ENCODE assay signal across 15 mouse cellular contexts in the genomic region with DNA sequence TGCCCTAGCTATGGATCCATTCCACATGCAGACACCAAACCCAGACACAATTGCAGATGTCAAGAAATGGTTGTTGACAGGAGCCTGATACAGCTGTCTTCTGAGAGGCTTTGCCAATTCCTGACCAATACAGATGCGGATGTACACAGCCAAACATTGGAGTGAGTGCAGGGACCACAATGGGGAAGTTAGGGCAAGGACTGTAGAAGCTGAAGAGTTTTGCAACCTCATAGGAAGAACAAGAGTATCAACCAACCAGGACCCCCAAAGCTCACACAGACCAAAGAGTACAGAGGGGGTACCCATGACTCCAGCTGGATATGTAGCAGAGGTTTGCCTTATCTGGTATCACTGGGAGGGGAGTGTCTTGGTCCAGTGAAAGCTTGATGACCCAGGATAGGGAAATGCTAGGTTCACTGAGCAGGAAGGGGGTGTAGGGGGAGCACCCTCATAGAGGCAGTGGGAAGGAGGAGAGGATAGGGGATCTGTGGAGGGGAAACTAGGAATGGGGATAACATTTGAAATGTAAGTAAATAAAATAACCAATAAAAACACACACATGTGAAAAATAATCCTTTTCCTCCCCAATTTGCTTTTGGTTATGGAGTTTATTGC.
"Had no signal": no experiment of that assay in that cellular context is flagged by ENCODE, and none has a peak within 500 bp of the region (broad histone marks: within the 10 kb centered on the region; RNA-seq: fewer than 3 reads in every experiment).

No protein-coding gene starts in this region.

- H3K9me3 ChIP-seq: limb, embryonic 12.5 days; liver, embryonic 13.5 days; midbrain, embryonic 10.5 days; neural tube, embryonic 12.5 days had no signal

- H3K27me3 ChIP-seq: limb, embryonic 12.5 days; liver, embryonic 13.5 days; neural tube, embryonic 12.5 days had no signal

- H3K9ac ChIP-seq: limb, embryonic 12.5 days; liver, embryonic 13.5 days; lung, embryonic 14.5 days; neural tube, embryonic 12.5 days had no signal

- H3K27ac ChIP-seq: layer of hippocampus, adult 2 months; limb, embryonic 12.5 days; liver, embryonic 13.5 days; midbrain, embryonic 10.5 days; neural tube, embryonic 12.5 days had no signal

- H3K4me3 ChIP-seq: layer of hippocampus, adult 2 months; limb, embryonic 12.5 days; liver, embryonic 13.5 days; midbrain, embryonic 10.5 days; myocyte; neural tube, embryonic 12.5 days had no signal

- H3K36me3 ChIP-seq: limb, embryonic 12.5 days; liver, embryonic 13.5 days; midbrain, embryonic 10.5 days; neural tube, embryonic 12.5 days had no signal

- H3K4me1 ChIP-seq: limb, embryonic 12.5 days; liver, embryonic 13.5 days; midbrain, embryonic 10.5 days; neural tube, embryonic 12.5 days had no signal

- DNase-seq: kidney, adult 18-20 months; kidney, postnatal 10 days; kidney, postnatal 4 days; liver, embryonic 13.5 days; lung, embryonic 14.5 days; lung, postnatal 10 days; midbrain, embryonic 14.5 days; right cerebral cortex, postnatal 14 days; thymus, adult 18-20 months; thymus, postnatal 14 days had no signal

- H3K4me2 ChIP-seq: limb, embryonic 12.5 days; liver, embryonic 13.5 days; lung, embryonic 14.5 days; neural tube, embryonic 12.5 days had no signal
